Mouse (Mus musculus): Measurements from ENCODE around the gene Epha7. TPM values are rescaled to one million over a fixed set of nuclear protein-coding genes. Genes with fewer than 3 reads are reported as not detected.
A peak's percentile ranks its signal among the peaks of the same experiment; 100 is the strongest.

The Epha7 gene
- polyA plus RNA-seq, 1 experiment from 2014 or later, result 1.6 TPM

GRCm38 (mm10) chr4:28944237-28944636 is 131.3 kb downstream of the Epha7 start:
- Histone ChIP-seq H3K9ac (no peak overlapping the region), H3K4me3 (replicated peaks) (no peak overlapping the region), H3K4me2 (no peak overlapping the region), H3K4me1 (replicated peaks) (no peaks in the 10 kb centered on the region), H3K27ac (replicated peaks) (no peak overlapping the region), H3K9me3 (replicated peaks) (no peaks in the 10 kb centered on the region), H3K36me3 (replicated peaks) (no peaks in the 10 kb centered on the region), H3K27me3 (no peaks in the 10 kb centered on the region)
- WGBS (ENCODE audit: insufficient replicate concordance), result 30% methylated on average over 6 of the region's 6 CpGs
- ATAC-seq (ENCODE audit: insufficient read depth), result peak; percentile 37; the same call in 1 of the 2 replicates

DNA sequence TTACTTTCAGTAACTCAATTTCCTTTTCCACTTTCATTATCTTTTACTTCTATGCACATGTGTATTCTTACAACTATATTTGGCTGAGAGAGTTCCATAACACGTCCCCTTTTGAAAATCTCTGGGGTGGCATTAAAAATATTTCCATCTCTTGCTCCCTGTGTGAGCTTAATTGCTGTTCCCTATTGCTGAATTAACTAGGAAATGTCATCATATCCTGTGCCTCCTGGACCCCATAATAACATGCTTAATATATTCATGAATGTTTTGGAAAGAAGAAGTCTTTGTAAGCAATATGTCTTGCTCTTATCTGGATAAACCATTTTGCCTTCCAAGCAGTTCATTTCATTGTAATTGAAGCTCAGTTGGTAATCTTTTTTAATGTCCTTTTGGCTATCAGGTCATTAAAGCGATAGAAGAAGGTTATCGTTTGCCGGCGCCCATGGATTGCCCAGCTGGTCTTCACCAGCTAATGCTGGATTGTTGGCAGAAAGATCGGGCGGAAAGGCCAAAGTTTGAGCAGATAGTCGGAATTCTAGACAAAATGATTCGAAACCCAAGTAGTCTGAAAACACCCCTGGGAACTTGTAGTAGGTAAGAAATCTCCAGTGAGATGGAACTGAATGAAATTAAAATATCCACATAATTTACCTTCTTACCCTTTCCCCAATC is 148.1 kb downstream of the Epha7 start:
- Histone ChIP-seq H3K4me1 (replicated peaks) (no peaks in the 10 kb centered on the region), H3K36me3 (replicated peaks) (no peaks in the 10 kb centered on the region), H3K9me3 (replicated peaks) (no peaks in the 10 kb centered on the region), H3K27ac (replicated peaks) (no peak overlapping the region), H3K4me3 (replicated peaks) (no peak overlapping the region), H3K9ac (no peak overlapping the region), H3K4me2 (no peak overlapping the region), H3K27me3 (no peaks in the 10 kb centered on the region)
- no peak for ATAC-seq (ENCODE audit: insufficient read depth)
- WGBS (ENCODE audit: insufficient replicate concordance), result 75% methylated on average over 9 of the region's 9 CpGs

- 40% methylated on average over 3 of the region's 3 CpGs for WGBS (ENCODE audit: insufficient replicate concordance)
- Histone ChIP-seq H3K9ac (no peak overlapping the region), H3K36me3 (replicated peaks) (no peaks in the 10 kb centered on the region), H3K4me1 (replicated peaks) (no peaks in the 10 kb centered on the region), H3K27me3 (no peaks in the 10 kb centered on the region), H3K9me3 (replicated peaks) (no peaks in the 10 kb centered on the region), H3K4me3 (replicated peaks) (no peak overlapping the region), H3K27ac (replicated peaks) (no peak overlapping the region), H3K4me2 (no peak overlapping the region)
- ATAC-seq (ENCODE audit: insufficient read depth), result no peak
These were observed 154.8 kb downstream of the Epha7 start for GRCm38 (mm10) chr4:28967584-28968315.

DNA sequence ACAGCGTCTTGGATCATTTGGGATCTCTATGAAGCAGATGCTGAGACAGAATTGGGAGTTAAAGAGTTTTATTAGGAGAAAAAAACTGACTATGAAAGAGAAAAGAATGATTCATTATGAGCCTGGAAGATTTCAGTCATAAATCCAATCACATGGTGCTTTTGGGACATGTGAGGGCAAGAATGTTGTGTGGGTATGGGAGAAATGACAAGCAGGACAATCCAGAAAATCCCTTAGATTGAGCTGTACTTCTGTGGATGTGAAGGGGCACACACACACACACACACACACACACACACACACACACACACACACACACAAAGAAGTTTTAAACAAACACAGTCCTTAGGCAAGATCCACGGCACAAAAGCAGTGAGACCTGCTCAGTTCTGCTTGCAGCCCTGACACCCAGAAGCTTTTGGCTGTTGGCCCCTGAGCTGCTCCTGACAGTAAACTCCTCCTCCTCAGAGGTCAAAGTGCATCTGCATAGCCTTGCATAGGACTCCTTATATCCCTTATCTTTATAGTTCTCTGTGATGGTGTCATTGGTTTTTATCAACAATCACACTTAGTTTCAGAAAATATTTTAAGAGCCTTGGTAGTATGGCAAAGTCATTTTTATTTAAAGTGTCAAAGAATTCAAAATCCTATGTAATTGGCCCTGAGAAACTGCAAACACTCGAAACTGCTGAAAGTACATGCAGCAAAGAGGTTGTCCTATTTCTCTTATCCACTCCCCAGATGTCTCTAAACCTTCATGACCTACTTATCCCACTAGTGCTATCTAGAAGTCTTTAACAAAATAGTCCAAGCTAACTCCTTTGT is 185.7 kb downstream of the Epha7 start:
- no peaks in the 10 kb centered on the region for H3K9me3 ChIP-seq (replicated peaks)
- no peaks in the 10 kb centered on the region for H3K27me3 ChIP-seq
- no peak overlapping the region for H3K27ac ChIP-seq (replicated peaks)
- no peak overlapping the region for H3K4me3 ChIP-seq (replicated peaks)
- no peaks in the 10 kb centered on the region for H3K36me3 ChIP-seq (replicated peaks)
- no peaks in the 10 kb centered on the region for H3K4me1 ChIP-seq (replicated peaks)
- ATAC-seq (ENCODE audit: insufficient read depth), result no peak
- no peak overlapping the region for H3K9ac ChIP-seq
- 44% methylated on average over 3 of the region's 3 CpGs for WGBS (ENCODE audit: insufficient replicate concordance)
- no peak overlapping the region for H3K4me2 ChIP-seq

GRCm38 (mm10) chr4:28999287-28999595 is 186.3 kb downstream of the Epha7 start:
- ATAC-seq (ENCODE audit: insufficient read depth), result no peak
- no peak overlapping the region for H3K4me2 ChIP-seq
- H3K9ac ChIP-seq, result no peak overlapping the region
- H3K36me3 ChIP-seq (replicated peaks), result no peaks in the 10 kb centered on the region
- 68% methylated on average over 2 of the region's 2 CpGs for WGBS (ENCODE audit: insufficient replicate concordance)
- H3K27me3 ChIP-seq, result no peaks in the 10 kb centered on the region
- H3K27ac ChIP-seq (replicated peaks), result no peak overlapping the region
- H3K4me1 ChIP-seq (replicated peaks), result no peaks in the 10 kb centered on the region
- no peaks in the 10 kb centered on the region for H3K9me3 ChIP-seq (replicated peaks)
- H3K4me3 ChIP-seq (replicated peaks), result no peak overlapping the region

DNA sequence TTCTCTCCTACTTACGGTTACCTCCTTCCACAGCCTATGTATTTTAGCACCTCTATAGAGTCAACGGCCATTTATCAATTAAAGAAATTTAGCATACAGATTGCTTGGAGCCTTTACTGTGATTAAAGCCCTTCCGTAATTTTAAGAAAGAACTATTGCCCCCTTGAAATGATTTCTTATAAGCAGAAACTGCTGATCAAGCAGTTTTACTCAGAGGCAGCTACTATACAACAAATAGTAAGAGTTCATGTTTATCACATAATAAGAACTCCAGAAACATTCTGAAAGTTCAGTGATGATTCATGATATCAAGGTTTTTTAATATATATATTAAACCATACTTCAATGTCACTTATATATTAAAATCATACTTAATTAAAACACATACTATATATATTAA is 197.4 kb downstream of the Epha7 start:
- Histone ChIP-seq H3K27ac (replicated peaks) (no peak overlapping the region), H3K4me1 (replicated peaks) (no peaks in the 10 kb centered on the region), H3K9me3 (replicated peaks) (no peaks in the 10 kb centered on the region), H3K27me3 (no peaks in the 10 kb centered on the region), H3K9ac (no peak overlapping the region), H3K4me2 (no peak overlapping the region), H3K36me3 (replicated peaks) (no peaks in the 10 kb centered on the region), H3K4me3 (replicated peaks) (no peak overlapping the region)
- 74% methylated on average over 3 of the region's 3 CpGs for WGBS (ENCODE audit: insufficient replicate concordance)
- ATAC-seq (ENCODE audit: insufficient read depth), result no peak

Data from liver, embryonic 15.5 days (tissue).